ENCODE assay signal across 17 mouse cellular contexts in the genomic region with DNA sequence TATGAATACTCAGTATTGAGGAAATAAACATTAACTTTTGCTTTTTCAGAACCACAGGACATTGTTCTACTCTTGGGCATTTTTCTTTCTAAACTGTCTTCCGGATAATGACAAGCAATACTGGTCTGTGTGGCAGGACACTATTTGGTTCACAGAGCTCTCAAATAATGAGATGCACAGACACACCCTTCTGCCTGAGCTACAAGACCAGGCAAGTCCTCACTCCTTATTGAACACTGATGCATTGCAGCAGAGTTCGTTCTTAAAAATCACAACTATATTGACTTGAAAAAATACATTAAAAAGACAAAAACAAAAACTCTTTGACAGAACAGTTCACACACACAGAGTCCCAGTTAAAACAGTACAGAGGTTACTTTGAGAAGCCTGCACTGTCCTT.
"Had no signal": no experiment of that assay in that cellular context is flagged by ENCODE, and none has a peak within 500 bp of the region (broad histone marks: within the 10 kb centered on the region; RNA-seq: fewer than 3 reads in every experiment).

No protein-coding gene starts in this region.

- H3K9me3 ChIP-seq: lung, embryonic 15.5 days; megakaryocyte, embryonic 14.5 days; midbrain, embryonic 13.5 days; midbrain, embryonic 15.5 days; neural tube, embryonic 12.5 days; stomach, embryonic 15.5 days had no signal

- H3K4me2 ChIP-seq: lung, embryonic 15.5 days; midbrain, embryonic 11.5 days; midbrain, embryonic 13.5 days; midbrain, embryonic 15.5 days; neural tube, embryonic 12.5 days; stomach, embryonic 15.5 days had no signal

- H3K27ac ChIP-seq: lung, embryonic 15.5 days; macrophage; midbrain, embryonic 13.5 days; midbrain, embryonic 15.5 days; neural tube, embryonic 12.5 days; stomach, embryonic 15.5 days; stomach, postnatal 0 days had no signal

- H3K9ac ChIP-seq: lung, embryonic 15.5 days; midbrain, embryonic 13.5 days; midbrain, embryonic 15.5 days; neural tube, embryonic 12.5 days; stomach, embryonic 15.5 days had no signal

- ATAC-seq: lung, postnatal 0 days; midbrain, embryonic 13.5 days; midbrain, embryonic 15.5 days had no signal

- H3K36me3 ChIP-seq: lung, embryonic 15.5 days; midbrain, embryonic 15.5 days; neural tube, embryonic 12.5 days; stomach, embryonic 15.5 days had no signal

- H3K4me1 ChIP-seq: lung, embryonic 15.5 days; midbrain, embryonic 13.5 days; midbrain, embryonic 15.5 days; neural tube, embryonic 12.5 days; stomach, embryonic 15.5 days had no signal

- H3K4me3 ChIP-seq: lung, embryonic 15.5 days; megakaryocyte, embryonic 14.5 days; midbrain, embryonic 13.5 days; midbrain, embryonic 15.5 days; neural tube, embryonic 12.5 days; stomach, embryonic 15.5 days had no signal

- H3K27me3 ChIP-seq: lung, embryonic 15.5 days; megakaryocyte, embryonic 14.5 days; midbrain, embryonic 13.5 days; midbrain, embryonic 15.5 days; neural tube, embryonic 12.5 days; stomach, embryonic 15.5 days had no signal

- DNase-seq: lung, adult 2 months; lung, postnatal 14 days; lung, postnatal 36 days; right cerebral cortex, postnatal 14 days; thymus, adult 2 months; thymus, postnatal 25 days; thymus, postnatal 4 days had no signal
